Mouse (Mus musculus): ENCODE measurements around the gene Pnma1. TPM values are rescaled to one million over a fixed set of nuclear protein-coding genes. Genes with fewer than 3 reads are reported as not detected.
"Not testable (repeated sequence)": the region's sequence is repeated elsewhere in the genome, so short reads cannot be mapped to it uniquely, and the experiment has no call there.

Gene Pnma1
- polyA plus RNA-seq, 1 experiment from 2014 or later: 1.3 TPM

GRCm38 (mm10) chr12:84109924-84110323 is 38.4 kb downstream of the Pnma1 start:
- no peak overlapping the region for H3K4me3 ChIP-seq
- no peak for DNase-seq (ENCODE audit: extremely low spot score, low spot score)
- H3K36me3 ChIP-seq (replicated peaks): no peaks in the 10 kb centered on the region
- no peaks in the 10 kb centered on the region for H3K27me3 ChIP-seq (ENCODE audit: poor library complexity, severe bottlenecking)
- WGBS: 70% methylated on average over 1 of the region's 1 CpGs
- H3K27ac ChIP-seq: no peak overlapping the region
- H3K4me1 ChIP-seq: peaks cover 9% of the 10 kb centered on the region
- no peaks in the 10 kb centered on the region for H3K9me3 ChIP-seq

GRCm38 (mm10) chr12:84107692-84108091 is 40.6 kb downstream of the Pnma1 start:
- Histone ChIP-seq H3K27ac (no peak overlapping the region), H3K4me1 (no peaks in the 10 kb centered on the region), H3K9me3 (no peaks in the 10 kb centered on the region), H3K27me3 (ENCODE audit: poor library complexity, severe bottlenecking) (no peaks in the 10 kb centered on the region), H3K4me3 (no peak overlapping the region), H3K36me3 (replicated peaks) (no peaks in the 10 kb centered on the region)
- no peak for DNase-seq (ENCODE audit: extremely low spot score, low spot score)
- WGBS: 86% methylated on average over 1 of the region's 1 CpGs

- H3K4me3 ChIP-seq: no peak overlapping the region
- H3K9me3 ChIP-seq: no peaks in the 10 kb centered on the region
- no peak for DNase-seq (ENCODE audit: extremely low spot score, low spot score)
- H3K4me1 ChIP-seq: no peaks in the 10 kb centered on the region
- no peak overlapping the region for H3K27ac ChIP-seq
- H3K36me3 ChIP-seq (replicated peaks): no peaks in the 10 kb centered on the region
- H3K27me3 ChIP-seq (ENCODE audit: poor library complexity, severe bottlenecking): peaks cover 3% of the 10 kb centered on the region
- 81% methylated on average over 3 of the region's 3 CpGs for WGBS
Observed at GRCm38 (mm10) chr12:84107012-84107411, 41.3 kb downstream of the Pnma1 start.

- Histone ChIP-seq H3K4me1 (peaks cover 7% of the 10 kb centered on the region), H3K27ac (peak overlapping the region; percentile 85; the same call in 1 of the 2 replicates), H3K27me3 (ENCODE audit: poor library complexity, severe bottlenecking) (peaks cover 21% of the 10 kb centered on the region), H3K9me3 (no peaks in the 10 kb centered on the region), H3K4me3 (peak overlapping the region; percentile 63), H3K36me3 (replicated peaks) (no peaks in the 10 kb centered on the region)
- no peak for DNase-seq (ENCODE audit: extremely low spot score, low spot score)
- 56% methylated on average over 2 of the region's 2 CpGs for WGBS
Observed at GRCm38 (mm10) chr12:84101493-84101845, 46.8 kb downstream of the Pnma1 start.

- H3K27me3 ChIP-seq (ENCODE audit: poor library complexity, severe bottlenecking): peaks cover 21% of the 10 kb centered on the region
- peak within 1 kb of the TSS; percentile 85 for H3K27ac ChIP-seq
- peak; percentile 55 for DNase-seq (ENCODE audit: extremely low spot score, low spot score)
- not testable (repeated sequence) for H3K4me1 ChIP-seq; H3K36me3 ChIP-seq (replicated peaks); H3K9me3 ChIP-seq
- H3K4me3 ChIP-seq: peak within 1 kb of the TSS; percentile 63
- 1% methylated on average over 80 of the region's 80 CpGs for WGBS
Observed at GRCm38 (mm10) chr12:84100604-84101492, 47.4 kb downstream of the Pnma1 start, which contains the start of gene Acot6. Gene Acot6, plus strand, starts transcription at chr12:84100654.

- 83% methylated on average over 1 of the region's 1 CpGs for WGBS
- no peak for DNase-seq (ENCODE audit: extremely low spot score, low spot score)
- H3K4me1 ChIP-seq: peaks cover 7% of the 10 kb centered on the region
- H3K36me3 ChIP-seq (replicated peaks): no peaks in the 10 kb centered on the region
- H3K4me3 ChIP-seq: peak overlapping the region; percentile 63; the same call in 1 of the 2 replicates
- H3K27ac ChIP-seq: no peak overlapping the region
- peaks cover 4% of the 10 kb centered on the region for H3K9me3 ChIP-seq
- peaks cover 21% of the 10 kb centered on the region for H3K27me3 ChIP-seq (ENCODE audit: poor library complexity, severe bottlenecking)
Observed at GRCm38 (mm10) chr12:84100071-84100470, 48.2 kb downstream of the Pnma1 start.

GRCm38 (mm10) chr12:84099605-84100004 is 48.7 kb downstream of the Pnma1 start:
- no peak overlapping the region for H3K27ac ChIP-seq
- no peaks in the 10 kb centered on the region for H3K36me3 ChIP-seq (replicated peaks)
- no peak for DNase-seq (ENCODE audit: extremely low spot score, low spot score)
- 92% methylated on average over 2 of the region's 2 CpGs for WGBS
- peaks cover 21% of the 10 kb centered on the region for H3K27me3 ChIP-seq (ENCODE audit: poor library complexity, severe bottlenecking)
- no peak overlapping the region for H3K4me3 ChIP-seq
- H3K4me1 ChIP-seq: peaks cover 7% of the 10 kb centered on the region
- peaks cover 5% of the 10 kb centered on the region for H3K9me3 ChIP-seq

Other genes with a start within 250 kb of the Pnma1 start
- 35.5 and 37.1 TPM in 2 replicates for gene Numb, start 226.6 kb downstream of the Pnma1 start, polyA plus RNA-seq (2016; fragmentation: Nextera tagmentation; extraction: Ambion mirVana)
- 14.3 and 15.4 TPM in 2 replicates for gene Riox1, start 197.9 kb downstream of the Pnma1 start, polyA plus RNA-seq (2016; fragmentation: Nextera tagmentation; extraction: Ambion mirVana)
- not detected in 2 replicates for gene Heatr4, start 163.6 kb downstream of the Pnma1 start, polyA plus RNA-seq (2016; fragmentation: Nextera tagmentation; extraction: Ambion mirVana)
- 14.9 and 16.0 TPM in 2 replicates for gene Acot2, start 160.6 kb downstream of the Pnma1 start, polyA plus RNA-seq (2016; fragmentation: Nextera tagmentation; extraction: Ambion mirVana)
- 22.4 and 23.5 TPM in 2 replicates for gene Acot1, start 139.0 kb downstream of the Pnma1 start, polyA plus RNA-seq (2016; fragmentation: Nextera tagmentation; extraction: Ambion mirVana)
- 0.14 and 0.15 TPM in 2 replicates for gene Acot4, start 110.1 kb downstream of the Pnma1 start, polyA plus RNA-seq (2016; fragmentation: Nextera tagmentation; extraction: Ambion mirVana)
- not detected in 2 replicates for gene Gm49366, start 109.6 kb downstream of the Pnma1 start, polyA plus RNA-seq (2016; fragmentation: Nextera tagmentation; extraction: Ambion mirVana)
- 0.11 and 0.32 TPM in 2 replicates for gene Acot3, start 96.3 kb downstream of the Pnma1 start, polyA plus RNA-seq (2016; fragmentation: Nextera tagmentation; extraction: Ambion mirVana)
- not detected in 2 replicates for gene Acot5, start 79.2 kb downstream of the Pnma1 start, polyA plus RNA-seq (2016; fragmentation: Nextera tagmentation; extraction: Ambion mirVana)
- 0.69 and 0.98 TPM in 2 replicates for gene Acot6, start 47.8 kb downstream of the Pnma1 start, polyA plus RNA-seq (2016; fragmentation: Nextera tagmentation; extraction: Ambion mirVana)
- gene Dnal1, start 34.1 kb downstream of the Pnma1 start, polyA plus RNA-seq (2016; fragmentation: Nextera tagmentation; extraction: Ambion mirVana): 4.2 and 4.8 TPM in 2 replicates
- gene Elmsan1, start 70.4 kb upstream of the Pnma1 start, polyA plus RNA-seq (2016; fragmentation: Nextera tagmentation; extraction: Ambion mirVana): 7.0 and 8.7 TPM in 2 replicates
- gene Ptgr2, start 136.7 kb upstream of the Pnma1 start, polyA plus RNA-seq (2016; fragmentation: Nextera tagmentation; extraction: Ambion mirVana): 17.7 and 18.2 TPM in 2 replicates
- 119 and 120 TPM in 2 replicates for gene Zfp410, start 168.4 kb upstream of the Pnma1 start, polyA plus RNA-seq (2016; fragmentation: Nextera tagmentation; extraction: Ambion mirVana)
- gene Coq6, start 213.2 kb upstream of the Pnma1 start, polyA plus RNA-seq (2016; fragmentation: Nextera tagmentation; extraction: Ambion mirVana): 46.8 and 49.2 TPM in 2 replicates
- 4.7 and 5.6 TPM in 2 replicates for gene Fam161b, start 213.3 kb upstream of the Pnma1 start, polyA plus RNA-seq (2016; fragmentation: Nextera tagmentation; extraction: Ambion mirVana)

All from forebrain, embryonic 10.5 days (tissue).